Mouse (Mus musculus) CD4-positive, CD25-positive, alpha-beta regulatory T cell, adult 4 months (primary cell): Measurements from ENCODE around the gene Nmb. TPM values are rescaled to one million over a fixed set of nuclear protein-coding genes. Genes with fewer than 3 reads are reported as not detected.
"Not testable (repeated sequence)": the region's sequence is repeated elsewhere in the genome, so short reads cannot be mapped to it uniquely, and the experiment has no call there.

Source experiments
- ATAC-seq: one replicate; pipeline ENCODE4 v1.8.0; 2017
- polyA plus RNA-seq, 2 experiments: library from polyadenylated mRNA; unstranded; fragments of 100-300 nt; shearing (Covaris generic); gene quantifications; one replicate each; pipeline ENCODE4 v1.2.1; 2017

Gene Nmb
- 10 to 100 TPM; 79.7 to 81.7 TPM for polyA plus RNA-seq

GRCm38 (mm10) chr7:80904921-80905515 is at the start of gene Nmb:
Gene Nmb (minus strand): TSS chr7:80905076.
- ATAC-seq: peak; percentile 15

GRCm38 (mm10) chr7:80954251-80954650 is 49.4 kb upstream of the Nmb start:
- no peak for ATAC-seq

DNA sequence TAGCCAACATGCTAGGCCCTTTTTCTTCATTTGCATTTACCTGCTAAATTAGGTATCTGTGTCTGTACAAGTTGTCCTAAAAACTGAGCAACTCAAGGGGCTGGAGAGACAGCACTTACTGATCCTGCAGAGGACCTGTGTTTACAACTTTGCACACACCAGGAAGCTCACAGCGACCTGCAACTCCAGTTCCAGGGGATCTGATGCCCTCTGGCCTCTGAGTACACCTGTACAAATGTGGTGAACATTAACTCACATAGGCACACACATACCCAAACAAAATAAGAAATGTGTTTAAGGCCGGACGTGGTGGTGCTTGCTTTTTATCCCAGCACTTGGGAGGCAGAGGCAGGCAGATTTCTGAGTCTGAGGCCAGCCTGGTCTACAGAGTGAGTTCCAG is 47.3 kb upstream of the Nmb start:
- ATAC-seq: no peak

DNA sequence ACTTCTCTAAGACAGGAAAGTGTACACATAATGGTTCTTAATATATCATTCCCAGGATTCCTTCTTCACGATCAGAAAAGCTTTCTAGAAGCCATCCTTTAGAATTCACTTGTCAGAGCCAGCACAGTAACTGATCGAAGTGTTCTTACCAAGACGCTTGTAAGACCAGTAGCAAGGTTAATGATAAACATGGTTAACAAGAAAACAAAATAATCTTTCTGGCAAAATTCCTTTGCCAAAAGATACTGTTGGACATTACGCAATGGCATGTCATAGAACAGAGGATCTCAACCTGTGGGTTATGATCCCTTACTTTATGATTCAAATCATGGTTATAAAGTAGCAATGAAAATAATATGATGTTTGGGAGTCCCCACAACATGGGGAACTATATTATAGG is 46.6 kb upstream of the Nmb start:
- no peak for ATAC-seq

GRCm38 (mm10) chr7:80947445-80948350 is 42.8 kb upstream of the Nmb start, which contains the start of gene Sec11a:
Gene Sec11a (minus strand): TSS chr7:80947780.
- ATAC-seq: peak; percentile 98

- no peak for ATAC-seq
Measured at GRCm38 (mm10) chr7:80939808-80940207, 34.9 kb upstream of the Nmb start.

GRCm38 (mm10) chr7:80937304-80937666 is 32.4 kb upstream of the Nmb start:
- not testable (repeated sequence) for ATAC-seq

DNA sequence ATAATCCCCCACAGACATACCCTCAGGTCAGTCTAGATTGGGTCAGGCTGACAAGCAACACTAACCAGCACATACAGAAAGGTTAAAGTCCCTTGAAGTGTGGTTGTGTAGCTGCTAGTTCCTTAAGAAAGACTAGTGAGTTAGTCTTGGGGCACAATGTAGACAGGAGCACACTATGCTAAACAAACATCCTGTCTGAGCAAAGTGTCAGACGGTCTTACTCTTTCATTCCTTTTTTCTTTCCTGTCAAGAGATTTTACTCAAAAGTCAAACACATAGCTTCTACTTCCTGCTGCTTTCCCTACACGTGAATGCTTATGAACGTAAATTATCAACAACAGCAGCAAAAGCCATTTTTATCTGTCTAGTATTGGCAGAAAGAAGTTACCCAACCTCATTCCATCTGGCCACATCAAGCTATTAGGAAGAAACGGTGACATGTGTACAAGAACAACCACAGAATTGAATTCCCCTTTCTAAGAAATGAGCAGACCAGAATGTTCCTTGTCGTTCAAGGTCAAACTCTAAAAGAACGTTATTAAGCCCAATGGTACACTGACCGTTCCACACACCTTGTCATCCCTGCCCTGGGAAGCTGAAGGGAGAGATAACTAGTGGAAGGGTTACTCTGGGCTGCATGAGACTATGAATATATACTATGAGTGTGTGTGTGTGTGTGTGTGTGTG is 31.9 kb upstream of the Nmb start:
- ATAC-seq: peak; percentile 95

DNA sequence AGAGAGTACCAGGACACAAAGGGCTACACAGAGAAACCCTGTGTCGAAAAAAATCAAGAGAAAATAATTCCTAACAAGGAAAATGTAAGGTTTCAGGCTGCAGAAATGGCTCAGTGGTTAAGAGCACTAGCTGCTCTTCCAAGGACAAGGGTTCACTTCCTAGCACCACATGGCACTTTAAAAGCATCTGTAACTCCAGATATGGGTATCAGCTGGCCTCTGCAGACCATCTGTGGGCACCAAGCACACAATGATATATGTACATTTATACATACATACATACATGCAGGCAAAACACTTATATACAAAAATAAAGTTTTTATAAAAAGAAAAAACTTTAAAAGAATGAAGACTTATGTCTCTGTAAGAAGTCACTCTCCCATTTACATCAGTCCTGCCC is 31.0 kb upstream of the Nmb start:
- ATAC-seq: no peak

DNA sequence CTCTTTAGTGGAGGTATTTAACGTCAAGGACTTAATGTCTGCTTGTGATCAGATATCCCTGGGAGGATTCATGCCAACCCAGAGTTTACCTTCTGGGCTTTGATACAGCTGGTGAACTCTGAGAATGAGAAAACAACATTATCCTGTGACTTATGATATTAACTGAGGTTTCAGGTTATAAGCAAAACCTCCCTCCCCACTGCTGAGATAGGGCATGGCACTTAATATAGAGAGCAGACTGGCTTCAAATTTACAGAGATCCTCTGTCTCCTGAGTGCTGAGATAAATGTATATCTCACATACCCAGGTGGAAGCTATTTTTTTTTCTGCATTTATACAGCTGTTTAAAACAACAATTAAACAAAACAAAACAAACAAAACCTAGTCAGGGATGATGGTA is 27.9 kb upstream of the Nmb start:
- ATAC-seq: no peak

- no peak for ATAC-seq
Measured at GRCm38 (mm10) chr7:80931618-80932207, 26.8 kb upstream of the Nmb start.

- no peak for ATAC-seq
Measured at GRCm38 (mm10) chr7:80923165-80923564, 18.3 kb upstream of the Nmb start.

DNA sequence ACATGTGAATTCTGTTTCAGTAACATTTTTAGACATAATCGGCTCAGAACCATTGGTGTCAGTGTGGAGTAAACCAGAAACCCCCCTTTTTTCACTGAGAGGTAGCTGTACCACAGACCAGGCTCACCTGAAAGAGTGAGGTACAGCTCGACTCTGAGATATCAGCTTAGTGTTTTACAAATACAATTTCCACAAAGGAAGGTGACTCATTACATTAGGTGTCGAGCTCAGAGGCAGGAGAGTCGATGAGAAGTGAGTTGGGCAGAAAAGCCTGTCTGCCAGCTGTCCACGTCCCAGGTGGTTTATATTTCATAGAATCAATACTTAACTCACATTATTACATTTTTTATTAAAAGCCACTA is 14.8 kb upstream of the Nmb start:
- ATAC-seq: peak; percentile 50

GRCm38 (mm10) chr7:80918982-80919646 is 14.2 kb upstream of the Nmb start:
- ATAC-seq: peak; percentile 77

DNA sequence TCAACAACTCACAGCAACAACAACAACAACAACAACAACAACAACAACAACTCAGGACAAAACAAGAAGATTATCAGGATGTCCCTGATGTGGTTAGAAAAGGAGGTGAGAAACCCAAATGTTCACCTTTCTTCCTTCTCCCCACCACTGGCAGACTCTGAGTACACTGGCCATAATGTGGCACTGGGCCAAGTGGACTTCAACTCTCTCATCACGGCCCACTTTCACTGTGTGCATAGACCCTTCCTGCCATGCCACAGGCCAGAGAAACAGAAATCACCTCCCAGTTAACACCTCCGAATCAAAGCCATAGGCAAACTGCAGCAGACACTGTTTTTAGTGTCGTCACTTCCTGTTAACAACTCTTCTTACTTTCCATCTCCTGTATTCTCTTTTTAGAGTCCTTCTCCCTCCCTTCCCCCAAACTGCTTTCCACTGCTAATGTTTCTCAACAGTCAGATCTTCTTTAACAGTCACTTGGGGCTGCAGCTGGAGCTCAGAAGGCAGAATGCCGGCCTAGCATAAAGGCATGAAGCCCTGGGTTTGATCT is 13.1 kb upstream of the Nmb start:
- ATAC-seq: peak; percentile 56

GRCm38 (mm10) chr7:80912496-80912895 is 7.6 kb upstream of the Nmb start:
- peak; percentile 67 for ATAC-seq

- no peak for ATAC-seq
Measured at GRCm38 (mm10) chr7:80911053-80911452, 6.2 kb upstream of the Nmb start.

DNA sequence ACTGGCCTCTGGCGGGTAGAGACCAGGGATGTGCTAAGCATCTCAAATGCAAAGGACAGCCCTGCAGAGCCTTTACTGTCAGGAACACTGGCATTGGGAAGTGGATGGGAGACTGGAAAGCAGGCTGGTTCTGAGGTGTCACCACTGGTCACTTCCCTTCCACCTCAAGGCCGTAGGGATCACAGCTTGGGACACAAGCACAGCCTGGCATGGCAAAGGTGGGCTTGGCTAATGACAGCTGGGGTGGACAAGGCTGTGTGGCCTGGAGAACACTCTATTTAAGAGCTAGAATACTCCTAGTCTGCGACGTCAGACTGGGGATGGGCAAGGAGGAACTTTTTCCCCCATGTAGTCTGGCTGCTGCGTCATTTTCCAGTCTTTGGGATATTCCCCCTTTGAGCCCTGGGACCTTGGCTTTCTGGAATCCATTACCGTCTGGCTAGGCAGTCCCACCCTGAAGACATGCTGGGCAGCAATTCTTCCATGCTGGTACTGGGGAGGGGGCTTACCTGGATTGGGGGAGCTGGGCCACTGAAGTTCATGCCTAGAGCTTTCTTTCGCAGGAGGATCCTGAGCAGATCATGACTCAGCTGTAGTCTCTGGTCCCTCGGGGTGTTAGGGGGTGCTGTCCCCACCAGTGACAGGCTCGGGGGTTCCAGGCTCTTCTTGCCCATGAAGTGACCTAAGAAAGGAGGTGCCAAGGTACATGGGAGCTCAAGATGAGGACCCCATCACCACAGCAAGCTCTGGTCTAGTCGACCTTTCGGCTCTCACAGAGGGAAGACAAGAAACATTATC is 1.1 kb downstream of the Nmb start:
- ATAC-seq: no peak

DNA sequence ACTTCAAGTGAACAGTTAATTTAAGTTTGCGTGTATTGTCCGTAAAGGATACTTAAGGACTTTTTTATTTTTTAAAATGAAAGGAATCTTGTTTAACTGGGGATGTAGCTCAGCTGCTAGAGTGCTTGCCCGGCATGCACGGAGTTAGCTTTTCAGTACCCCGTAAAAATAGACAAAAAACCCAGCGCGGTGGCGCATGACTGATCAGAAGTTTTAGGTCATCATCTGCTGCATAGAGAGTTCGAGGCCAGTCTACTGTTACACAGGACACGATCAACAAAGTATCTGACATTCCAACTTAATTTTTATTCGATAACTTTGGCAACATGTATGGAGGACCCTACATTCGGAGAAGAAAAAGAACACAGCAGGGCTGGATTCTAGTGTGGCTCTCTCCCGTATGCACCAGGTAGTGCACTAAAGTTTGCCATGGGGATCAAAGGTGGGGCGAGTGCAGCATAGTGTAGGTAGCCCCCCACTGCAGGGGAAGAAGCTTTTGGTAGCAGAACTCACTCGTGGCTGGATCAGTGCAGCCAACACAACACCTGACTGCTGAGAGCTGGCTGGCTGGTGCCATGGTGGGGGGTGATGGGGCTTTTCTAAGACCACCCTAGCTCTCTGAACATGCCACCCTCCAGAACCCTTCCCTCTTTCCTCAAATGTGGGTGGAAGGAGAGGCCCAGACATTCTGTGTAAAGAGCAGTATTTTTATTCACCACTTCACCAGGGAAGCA is 3.2 kb downstream of the Nmb start:
- ATAC-seq: no peak

DNA sequence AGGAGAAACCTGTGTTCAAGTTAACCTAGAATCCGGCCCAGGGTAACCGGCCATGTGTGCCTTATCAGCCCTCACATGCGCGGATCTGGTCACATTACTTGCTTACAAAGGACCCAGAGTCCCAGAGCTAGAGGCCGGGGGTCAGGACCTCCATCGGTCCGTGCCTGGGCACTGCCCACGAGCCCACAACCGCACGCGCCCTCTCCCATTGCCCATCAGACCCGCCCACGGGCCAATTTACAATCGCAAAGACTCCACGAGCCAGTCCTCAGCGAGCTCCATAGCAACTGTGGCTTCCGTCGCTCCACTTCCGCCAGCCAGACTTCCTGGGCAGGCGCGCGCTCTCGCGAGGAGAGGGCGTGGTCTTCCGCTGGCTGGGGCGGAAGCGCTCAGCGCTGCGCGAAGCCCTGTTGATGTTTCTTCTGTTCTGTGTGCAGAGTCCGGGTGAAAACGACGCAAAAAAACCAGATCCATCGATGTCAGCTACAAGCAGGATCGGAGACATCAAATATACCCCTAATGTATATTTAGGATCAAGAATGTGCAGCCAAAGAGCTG is 3.9 kb downstream of the Nmb start, which contains the start of gene Wdr73:
Wdr73 (minus strand) TSS at position 326 of the 558 bp plus-strand sequence.
- peak; percentile 95 for ATAC-seq
